Mouse (Mus musculus) bone marrow, adult 2 months (tissue): ENCODE data around the gene Pikfyve. TPM values are rescaled to one million over a fixed set of nuclear protein-coding genes. Genes with fewer than 3 reads are reported as not detected.

Source experiments
- H3K27ac ChIP-seq: fragments of 200-500 bp; 2 replicates; pipeline ENCODE4 v1.5.1; 2012; ENCODE audit warnings: low read depth, mild to moderate bottlenecking, control low read depth, inconsistent platforms, low read length; ENCODE audit not compliant: control insufficient read depth, poor library complexity, insufficient read depth
- H3K4me1 ChIP-seq: fragments of 200-500 bp; 2 replicates; pipeline ENCODE4 v1.6.1; 2011; ENCODE audit warnings: low read length; ENCODE audit not compliant: control insufficient read depth, insufficient read depth
- H3K4me3 ChIP-seq: fragments of 200-500 bp; replicated peaks from 2 replicates; pipeline ENCODE3; 2011; ENCODE audit warnings: mild to moderate bottlenecking, low read depth, low read length, control low read depth; ENCODE audit not compliant: control insufficient read depth
- CTCF ChIP-seq: fragments of 200-500 bp; IDR thresholded peaks from 2 replicates; pipeline ENCODE4 v1.5.1; 2011; ENCODE audit warnings: low read length, control low read depth; ENCODE audit not compliant: control insufficient read depth, insufficient read depth
- POLR2A ChIP-seq: fragments of 200-500 bp; IDR thresholded peaks from 2 replicates; pipeline ENCODE4 v1.6.1; 2011; ENCODE audit warnings: low read depth, mild to moderate bottlenecking, control low read depth, low read length, borderline replicate concordance; ENCODE audit not compliant: control insufficient read depth
- WGBS: fragments of 180-500 bp; shearing (Covaris S2); methylation state at CpG from one replicate; pipeline ENCODE4 v1.1.7; 2018; 5-methylcytosine and 5-hydroxymethylcytosine counted together
- polyA plus RNA-seq: library from polyadenylated mRNA; stranded (reverse); fragments of >200 nt; gene quantifications from 2 replicates; pipeline ENCODE4 v1.2.4, GENCODE M21; 2011; ENCODE audit warnings: low replicate concordance; ENCODE audit not compliant: missing spikeins, insufficient read depth, insufficient read length

The Pikfyve gene
- polyA plus RNA-seq, 1 experiment = 10.0 TPM

DNA sequence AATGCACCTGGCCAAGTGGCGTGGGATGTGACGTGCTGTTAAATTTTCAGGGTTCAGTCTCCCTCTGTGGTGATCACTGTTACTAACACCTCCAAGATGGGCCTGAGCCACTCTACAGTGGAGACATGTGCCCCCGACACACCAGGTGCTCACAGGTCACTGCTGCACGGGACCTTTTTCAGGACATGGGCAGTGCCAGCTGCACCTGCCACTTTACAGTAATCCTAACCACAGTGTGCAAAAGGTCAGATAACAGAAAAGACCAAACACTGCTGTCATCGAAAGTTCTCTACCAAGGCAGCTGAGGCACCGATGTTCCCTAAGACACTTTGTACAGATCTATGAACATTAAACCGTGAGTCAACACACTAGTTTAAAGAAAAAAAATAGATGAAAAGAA is 16.9 kb upstream of the Pikfyve start:
- TF ChIP-seq CTCF (no peak), POLR2A (no peak)
- no peak overlapping the region for H3K27ac ChIP-seq
- H3K4me3 ChIP-seq = no peak overlapping the region
- no peaks in the 10 kb centered on the region for H3K4me1 ChIP-seq
- WGBS = 81% methylated on average over 7 of the region's 7 CpGs

- whole genome bisulfite sequencing = 63% methylated on average over 5 of the region's 5 CpGs
- H3K4me3 ChIP-seq = no peak overlapping the region
- no peak overlapping the region for H3K27ac ChIP-seq
- TF ChIP-seq POLR2A = no peak
- no peak for TF ChIP-seq CTCF
- no peaks in the 10 kb centered on the region for H3K4me1 ChIP-seq
Measured at GRCm38 (mm10) chr1:65169947-65170346, 16.5 kb upstream of the Pikfyve start.

DNA sequence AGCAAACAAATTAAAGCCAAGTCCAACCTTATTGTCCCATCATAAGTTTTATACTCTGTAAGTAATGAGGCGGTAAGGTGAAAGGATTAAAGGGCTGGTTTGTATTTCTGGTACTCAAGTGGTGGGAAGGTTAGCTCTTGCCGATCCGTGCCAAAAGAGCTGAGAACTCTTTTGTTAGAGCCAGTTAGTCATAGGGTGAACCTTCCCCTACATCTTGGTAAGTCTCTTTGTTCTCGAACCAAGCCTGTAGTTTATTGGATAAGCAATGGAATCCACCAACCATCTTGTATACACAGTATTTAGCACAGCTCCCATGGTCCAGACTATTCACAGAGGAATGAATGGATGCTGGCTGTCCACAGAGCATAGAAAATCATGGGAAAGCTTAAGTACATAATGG is 14.9 kb upstream of the Pikfyve start:
- Histone ChIP-seq H3K4me1 (no peaks in the 10 kb centered on the region), H3K4me3 (no peak overlapping the region), H3K27ac (no peak overlapping the region)
- TF ChIP-seq CTCF (no peak), POLR2A (no peak)
- WGBS = 88% methylated on average over 4 of the region's 4 CpGs

DNA sequence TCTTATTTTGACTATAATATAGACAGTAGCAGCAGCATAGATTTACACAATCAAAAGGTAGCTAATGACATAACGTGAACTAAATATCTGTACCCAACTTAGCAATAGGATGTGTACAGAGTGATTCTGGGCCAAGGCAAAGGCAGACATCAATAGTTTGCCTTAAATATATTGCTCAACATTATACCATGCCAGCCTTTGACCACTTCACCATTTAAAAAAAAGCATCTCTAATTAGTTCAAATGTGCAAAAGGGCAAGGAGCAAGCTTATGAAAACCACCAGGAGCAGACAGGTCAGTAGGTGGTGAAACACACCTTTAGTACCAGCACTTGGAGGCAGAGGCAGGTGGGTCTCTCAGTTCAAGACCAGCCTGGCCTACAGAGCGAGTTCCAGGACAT is 12.8 kb upstream of the Pikfyve start:
- Histone ChIP-seq H3K27ac (no peak overlapping the region), H3K4me1 (no peaks in the 10 kb centered on the region), H3K4me3 (no peak overlapping the region)
- 72% methylated on average over 2 of the region's 2 CpGs for WGBS
- TF ChIP-seq CTCF (no peak), POLR2A (no peak)

- Histone ChIP-seq H3K27ac (no peak overlapping the region), H3K4me1 (no peaks in the 10 kb centered on the region), H3K4me3 (no peak overlapping the region)
- TF ChIP-seq POLR2A (no peak), CTCF (no peak)
- 74% methylated on average over 4 of the region's 4 CpGs for WGBS
Measured at GRCm38 (mm10) chr1:65176171-65176570, 10.3 kb upstream of the Pikfyve start.

DNA sequence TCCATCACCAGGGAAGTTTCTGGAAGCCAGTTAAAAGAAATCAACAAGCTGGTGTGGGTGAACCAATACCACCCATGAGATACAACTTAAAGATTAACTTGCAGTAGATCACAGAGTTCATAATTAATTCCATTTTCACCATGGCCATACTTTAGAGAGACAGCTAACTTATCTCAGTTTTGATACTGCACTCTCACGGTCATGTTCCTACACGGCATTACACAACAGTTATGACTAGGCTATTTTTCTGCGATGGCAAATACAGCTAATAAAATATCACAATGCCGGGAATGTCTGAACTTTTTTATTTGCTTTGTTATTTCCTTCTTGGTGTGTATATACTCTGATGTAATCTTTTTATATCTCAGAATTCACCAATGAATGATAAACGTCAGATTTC is 9.6 kb upstream of the Pikfyve start:
- no peak overlapping the region for H3K27ac ChIP-seq
- 10% methylated on average over 5 of the region's 5 CpGs for WGBS

DNA sequence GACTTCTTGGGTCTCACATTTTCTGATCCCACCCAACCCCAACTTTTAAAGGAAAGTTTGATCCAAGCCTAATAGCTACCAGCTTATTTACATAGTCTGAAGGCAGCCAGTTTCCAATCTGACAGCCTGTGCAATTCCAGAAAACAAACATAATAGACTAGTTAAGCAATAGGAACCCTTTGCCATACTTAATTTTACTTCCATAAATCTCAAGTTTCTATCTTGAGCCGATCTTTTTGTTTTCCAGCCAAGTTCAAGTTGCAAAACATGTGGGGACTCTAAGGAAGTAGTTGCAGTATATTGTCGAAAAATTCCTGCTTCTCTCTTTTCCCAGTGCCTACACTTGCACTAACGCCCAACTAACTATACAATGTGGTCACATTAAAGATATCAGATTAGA is 9.0 kb upstream of the Pikfyve start:
- no peak for TF ChIP-seq CTCF
- no peak for TF ChIP-seq POLR2A
- H3K27ac ChIP-seq = no peak overlapping the region

More for the DNA sequence above, 9.6 kb upstream of the Pikfyve start:
- no peak for TF ChIP-seq CTCF
- TF ChIP-seq POLR2A = no peak
- H3K4me1 ChIP-seq = no peaks in the 10 kb centered on the region
- H3K4me3 ChIP-seq = no peak overlapping the region

DNA sequence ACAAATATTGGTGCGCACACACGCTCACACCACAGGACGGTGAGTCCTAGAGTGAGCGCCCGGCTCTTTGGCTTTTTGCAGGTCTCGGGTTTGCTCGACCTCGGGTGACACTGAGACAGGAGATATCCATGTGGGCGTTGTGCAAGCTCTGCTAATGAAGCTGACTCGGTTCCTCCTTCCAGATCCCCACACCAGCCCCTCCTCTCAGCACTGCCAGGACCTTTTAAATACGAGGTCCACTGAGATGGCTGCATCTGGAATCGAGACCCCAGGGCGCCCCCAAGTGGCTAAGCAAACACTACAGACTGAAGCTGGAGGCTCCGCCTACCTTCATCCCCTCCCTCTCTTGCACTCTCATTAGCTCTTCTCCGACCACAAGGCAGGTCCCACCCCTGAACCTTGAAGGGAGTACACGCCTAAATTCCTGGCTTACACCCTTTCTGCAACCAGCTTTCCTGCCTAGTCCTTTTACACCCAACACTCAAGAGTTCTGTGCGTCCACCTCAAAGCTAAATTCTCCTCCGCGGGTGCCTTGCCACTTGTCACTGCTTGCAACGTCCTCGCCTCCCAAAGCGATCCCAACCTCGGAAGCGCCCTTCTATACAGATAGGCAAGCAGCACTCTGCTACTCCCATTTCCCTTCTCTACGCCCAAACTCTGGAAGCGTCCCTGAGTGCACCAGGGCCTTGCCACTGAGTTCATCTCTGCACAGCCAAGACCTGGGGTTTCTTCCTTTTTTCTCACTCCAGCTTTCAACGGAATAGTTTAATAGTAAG is 8.2 kb upstream of the Pikfyve start:
- H3K4me1 ChIP-seq = no peaks in the 10 kb centered on the region
- peak overlapping the region; percentile 80 for H3K27ac ChIP-seq
- TF ChIP-seq POLR2A = peak; percentile 18; the same call in 1 of the 2 replicates
- TF ChIP-seq CTCF = peak; percentile 79
- peak overlapping the region; percentile 73 for H3K4me3 ChIP-seq
- under 1% methylated on average over 27 of the region's 27 CpGs for WGBS

More for the DNA sequence above, 9.0 kb upstream of the Pikfyve start:
- WGBS = 6% methylated on average over 3 of the region's 3 CpGs
- Histone ChIP-seq H3K4me1 (no peaks in the 10 kb centered on the region), H3K4me3 (no peak overlapping the region)

DNA sequence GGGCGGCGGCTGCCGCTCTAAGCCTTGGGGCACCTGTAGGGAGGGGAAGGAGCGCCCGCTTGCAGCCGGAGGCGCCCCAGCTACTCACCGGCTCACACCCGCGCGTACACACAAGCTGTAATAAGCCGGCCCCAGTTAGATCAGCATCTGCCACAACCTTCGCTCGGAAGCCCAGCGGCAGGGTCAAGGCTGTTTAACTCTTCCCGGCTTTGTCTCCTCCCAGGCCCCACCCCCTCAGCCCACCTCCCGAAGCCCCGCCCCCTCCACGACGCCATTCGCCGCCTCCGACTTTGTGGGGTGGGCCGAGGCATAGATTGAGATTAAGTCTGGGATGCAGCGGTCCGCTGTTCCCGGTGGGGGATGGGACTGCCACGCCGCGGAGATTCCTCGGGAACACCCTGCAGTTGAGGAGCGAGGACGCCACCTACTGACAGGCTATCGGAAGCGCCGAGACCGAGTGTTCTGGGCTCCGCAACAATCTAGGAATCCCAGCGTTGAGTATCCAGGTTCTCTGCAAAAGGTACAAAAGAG is 7.5 kb upstream of the Pikfyve start:
- Histone ChIP-seq H3K4me3 (peak overlapping the region; percentile 73), H3K4me1 (no peaks in the 10 kb centered on the region), H3K27ac (peak overlapping the region; percentile 80)
- WGBS = under 1% methylated on average over 39 of the region's 39 CpGs
- TF ChIP-seq CTCF (peak; percentile 66), POLR2A (peak; percentile 40)
